Mouse (Mus musculus) hindbrain, postnatal 0 days (tissue): ENCODE data around the gene Rbfox2. TPM values are rescaled to one million over a fixed set of nuclear protein-coding genes. Genes with fewer than 3 reads are reported as not detected.
A peak's percentile ranks its signal among the peaks of the same experiment; 100 is the strongest.

Experiments used
- ATAC-seq: fragments of 200-750 bp; cut with Nextera tagmentation; 2 replicates; pipeline ENCODE4 v1.8.0; 2017; ENCODE audit warnings: mild to moderate bottlenecking, moderate TSS enrichment, moderate library complexity
- DNase-seq: peaks from one replicate; pipeline ENCODE4 v3.0.0-alpha.2; 2015; ENCODE audit warnings: low spot score
- H3K27ac ChIP-seq: fragments of 300-500 bp; sonication (generic); 2 replicates; pipeline ENCODE4 v1.5.1; 2014; ENCODE audit warnings: mild to moderate bottlenecking
- H3K27me3 ChIP-seq: fragments of 300-500 bp; sonication (generic); 2 replicates; pipeline ENCODE4 v1.6.1; 2014; ENCODE audit warnings: low read length, mixed read lengths; ENCODE audit not compliant: insufficient read depth
- H3K36me3 ChIP-seq: fragments of 300-500 bp; sonication (generic); 2 replicates; pipeline ENCODE4 v1.6.1; 2014; ENCODE audit warnings: low read length, mixed read lengths; ENCODE audit not compliant: insufficient read depth
- H3K4me1 ChIP-seq: fragments of 300-500 bp; sonication (generic); 2 replicates; pipeline ENCODE4 v1.6.1; 2014; ENCODE audit warnings: antibody characterized with exemption, low read length, mixed read lengths; ENCODE audit not compliant: insufficient read depth
- H3K4me2 ChIP-seq: fragments of 300-500 bp; sonication (generic); 2 replicates; pipeline ENCODE4 v1.6.1; 2014; ENCODE audit warnings: low read depth, mild to moderate bottlenecking, low read length, moderate library complexity, mixed read lengths
- H3K4me3 ChIP-seq: fragments of 300-500 bp; sonication (generic); 2 replicates; pipeline ENCODE4 v1.5.1; 2014; ENCODE audit warnings: low read length
- H3K9ac ChIP-seq: fragments of 300-500 bp; sonication (generic); replicated peaks from 2 replicates; pipeline ENCODE4 v1.6.1; 2014; ENCODE audit warnings: mild to moderate bottlenecking, low read length, moderate library complexity, mixed read lengths
- H3K9me3 ChIP-seq: fragments of 300-500 bp; sonication (generic); 2 replicates; pipeline ENCODE4 v1.6.1; 2016; ENCODE audit warnings: low read length, mixed read lengths
- CTCF ChIP-seq: IDR thresholded peaks from 2 replicates; pipeline ENCODE4 v1.5.1; 2016; ENCODE audit warnings: antibody characterized with exemption, control low read depth, low read depth
- WGBS: fragments of 180-500 bp; shearing (Covaris S2); extraction: QIAGEN DNeasy Blood & Tissue Kit; methylation state at CpG from one replicate; pipeline ENCODE4 v1.1.7; 2014; 5-methylcytosine and 5-hydroxymethylcytosine counted together
- polyA plus RNA-seq: library from polyadenylated mRNA; unstranded; fragments of >200 nt; fragmentation: Nextera tagmentation; extraction: Ambion mirVana; gene quantifications from 2 replicates; pipeline ENCODE4 v1.2.1, GENCODE M21; 2015
- total RNA-seq: library from RNA; depleted of rRNA; stranded (reverse); fragments of >200 nt; gene quantifications from 2 replicates; pipeline ENCODE4 v1.2.3, GENCODE M21; 2014

Gene Rbfox2
- total and polyA plus RNA-seq, 2 experiments from 2014 or later: 91.9 to 294 TPM

- 91% methylated on average over 3 of the region's 3 CpGs for WGBS
- no peaks in the 10 kb centered on the region for H3K36me3 ChIP-seq
- no peaks in the 10 kb centered on the region for H3K9me3 ChIP-seq
- ATAC-seq: no peak
- H3K9ac ChIP-seq: no peak overlapping the region
- no peak for TF ChIP-seq CTCF
- no peak overlapping the region for H3K27ac ChIP-seq
- no peak overlapping the region for H3K4me2 ChIP-seq
- no peak overlapping the region for H3K4me3 ChIP-seq
- no peaks in the 10 kb centered on the region for H3K4me1 ChIP-seq
- DNase-seq: no peak
- no peaks in the 10 kb centered on the region for H3K27me3 ChIP-seq
Measured at GRCm38 (mm10) chr15:77293493-77293892, 13.3 kb downstream of the Rbfox2 start.

- no peaks in the 10 kb centered on the region for H3K9me3 ChIP-seq
- no peaks in the 10 kb centered on the region for H3K4me1 ChIP-seq
- H3K27me3 ChIP-seq: no peaks in the 10 kb centered on the region
- no peaks in the 10 kb centered on the region for H3K36me3 ChIP-seq
- 62% methylated on average over 6 of the region's 6 CpGs for WGBS
- ATAC-seq (no peak), DNase-seq (peak; percentile 44)
- no peak overlapping the region for H3K27ac ChIP-seq
- H3K4me2 ChIP-seq: no peak overlapping the region
- H3K4me3 ChIP-seq: no peak overlapping the region
- TF ChIP-seq CTCF: no peak
- no peak overlapping the region for H3K9ac ChIP-seq
Measured at GRCm38 (mm10) chr15:77292381-77292780, 14.4 kb downstream of the Rbfox2 start.

GRCm38 (mm10) chr15:77291471-77291870 is 15.3 kb downstream of the Rbfox2 start:
- Histone ChIP-seq H3K27me3 (no peaks in the 10 kb centered on the region), H3K4me2 (no peak overlapping the region), H3K4me1 (no peaks in the 10 kb centered on the region), H3K4me3 (no peak overlapping the region), H3K27ac (0 out of 2 replicates have a peak overlapping the region, but pooled peaks have one; percentile 20), H3K36me3 (no peaks in the 10 kb centered on the region), H3K9ac (no peak overlapping the region), H3K9me3 (no peaks in the 10 kb centered on the region)
- TF ChIP-seq CTCF: no peak
- 59% methylated on average over 7 of the region's 7 CpGs for WGBS
- ATAC-seq (no peak), DNase-seq (no peak)

- Histone ChIP-seq H3K36me3 (no peaks in the 10 kb centered on the region), H3K4me1 (no peaks in the 10 kb centered on the region), H3K27ac (no peak overlapping the region), H3K4me3 (no peak overlapping the region), H3K9ac (no peak overlapping the region), H3K4me2 (no peak overlapping the region), H3K9me3 (no peaks in the 10 kb centered on the region), H3K27me3 (no peaks in the 10 kb centered on the region)
- DNase-seq (no peak), ATAC-seq (no peak)
- TF ChIP-seq CTCF: peak; percentile 18; the same call in 1 of the 2 replicates
- WGBS: 82% methylated on average over 2 of the region's 2 CpGs
Measured at GRCm38 (mm10) chr15:77290352-77290751, 16.5 kb downstream of the Rbfox2 start.

- no peak overlapping the region for H3K4me3 ChIP-seq
- no peaks in the 10 kb centered on the region for H3K27me3 ChIP-seq
- H3K9me3 ChIP-seq: no peaks in the 10 kb centered on the region
- no peak overlapping the region for H3K9ac ChIP-seq
- TF ChIP-seq CTCF: no peak
- WGBS: 82% methylated on average over 1 of the region's 1 CpGs
- ATAC-seq (no peak), DNase-seq (no peak)
- H3K27ac ChIP-seq: no peak overlapping the region
- H3K4me2 ChIP-seq: no peak overlapping the region
- no peaks in the 10 kb centered on the region for H3K36me3 ChIP-seq
- no peaks in the 10 kb centered on the region for H3K4me1 ChIP-seq
Measured at GRCm38 (mm10) chr15:77280130-77280529, 26.7 kb downstream of the Rbfox2 start.

- H3K36me3 ChIP-seq: no peaks in the 10 kb centered on the region
- H3K9ac ChIP-seq: no peak overlapping the region
- H3K4me1 ChIP-seq: no peaks in the 10 kb centered on the region
- ATAC-seq (no peak), DNase-seq (no peak)
- no peaks in the 10 kb centered on the region for H3K27me3 ChIP-seq
- no peaks in the 10 kb centered on the region for H3K9me3 ChIP-seq
- no peak overlapping the region for H3K27ac ChIP-seq
- no peak overlapping the region for H3K4me2 ChIP-seq
- WGBS: 62% methylated on average over 5 of the region's 5 CpGs
- no peak for TF ChIP-seq CTCF
- H3K4me3 ChIP-seq: no peak overlapping the region
Measured at GRCm38 (mm10) chr15:77278825-77279224, 28.0 kb downstream of the Rbfox2 start.

- Histone ChIP-seq H3K4me1 (no peaks in the 10 kb centered on the region), H3K4me3 (no peak overlapping the region), H3K36me3 (no peaks in the 10 kb centered on the region), H3K27me3 (no peaks in the 10 kb centered on the region), H3K4me2 (no peak overlapping the region), H3K27ac (no peak overlapping the region), H3K9ac (no peak overlapping the region), H3K9me3 (no peaks in the 10 kb centered on the region)
- peak; percentile 66 for TF ChIP-seq CTCF
- ATAC-seq: no peak
- 69% methylated on average over 3 of the region's 3 CpGs for WGBS
- peak; percentile 68 for DNase-seq
Measured at GRCm38 (mm10) chr15:77276838-77277725, 29.7 kb downstream of the Rbfox2 start.
